9 mouse cellular contexts compared by ENCODE assay signal in the genomic region with DNA sequence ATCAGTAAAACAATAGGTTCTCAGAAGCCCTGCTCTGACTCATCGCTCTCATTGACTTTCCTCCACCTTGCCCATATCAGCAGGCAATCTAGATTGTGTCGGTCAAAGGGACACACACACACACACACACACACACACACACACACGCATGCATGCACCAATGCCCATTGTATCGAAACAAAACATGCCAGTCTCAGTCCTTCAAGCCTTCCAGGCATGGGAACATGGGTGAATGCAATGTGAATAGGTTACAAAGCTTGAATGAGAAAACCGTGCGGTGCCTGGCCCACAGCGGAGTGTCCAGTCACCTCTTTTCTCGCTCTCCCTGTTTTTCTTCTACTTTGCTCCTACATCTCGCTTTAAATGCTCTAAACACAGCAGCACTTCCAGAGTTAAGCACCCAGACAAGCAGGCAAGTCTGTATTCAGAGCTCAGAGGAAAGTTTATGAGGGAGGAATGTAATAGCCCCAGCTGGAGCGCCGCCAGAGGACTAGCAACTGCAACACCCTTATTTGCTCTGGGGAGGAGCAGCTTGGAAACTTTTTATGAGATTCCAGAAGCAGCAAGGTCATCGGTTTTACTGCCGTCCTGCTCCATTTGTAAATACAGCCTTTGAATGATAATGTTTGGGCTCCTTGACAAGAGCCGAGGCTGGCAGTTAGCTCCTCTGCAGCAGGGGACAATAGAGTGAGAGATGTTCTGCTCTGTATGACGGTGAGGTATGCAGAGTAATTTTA.
A peak's percentile ranks its signal among the peaks of the same experiment; 100 is the strongest.
DNase-seq lines count a peak whose midpoint lies in the region; ATAC-seq and TF ChIP-seq lines count a peak whose summit lies in the region.
"Had no signal": no experiment of that assay in that cellular context is flagged by ENCODE, and none has a peak within 500 bp of the region (broad histone marks: within the 10 kb centered on the region; RNA-seq: fewer than 3 reads in every experiment).

No protein-coding gene starts in this region.

- WGBS in embryonic facial prominence, embryonic 10.5 days, result 50% methylated on average over 15 of the region's 15 CpGs
- 46% methylated on average over 15 of the region's 15 CpGs for WGBS in heart, embryonic 11.5 days (ENCODE audit: insufficient replicate concordance)
- 26% methylated on average over 15 of the region's 15 CpGs for WGBS in lung, postnatal 0 days
- 12% methylated on average over 15 of the region's 15 CpGs for WGBS in small intestine, adult 2 months

- in situ Hi-C loops in Patski (cut with MboI; ENCODE audit: low pct_unique_long_range_greater_than_20kb), result loop anchor here (10.0 kb wide), 1 partner anchor 477 kb away; no protein-coding TSS in a partner anchor

- H3K27me3 ChIP-seq in Patski, result no peaks in the 10 kb centered on the region
- H3K27me3 ChIP-seq in embryonic facial prominence, embryonic 10.5 days (replicated peaks; ENCODE audit: low read depth, poor library complexity, severe bottlenecking), result peaks cover 11% of the 10 kb centered on the region; the same call in 1 of the 2 replicates
- H3K27me3 ChIP-seq in heart, embryonic 11.5 days (ENCODE audit: control insufficient read depth, insufficient read depth, low read length), result no peaks in the 10 kb centered on the region
- H3K27me3 ChIP-seq in lung, postnatal 0 days (replicated peaks; ENCODE audit: insufficient read depth, low read length), result no peaks in the 10 kb centered on the region
- no peaks in the 10 kb centered on the region for H3K27me3 ChIP-seq in small intestine, adult 2 months (ENCODE audit: control insufficient read depth, insufficient read depth, low read length)

- POLR2A ChIA-PET in Patski (lab: Charles Lee), result interaction anchor here (0.7 to 0.8 kb wide), 2 partner anchors 149 to 274 kb away, joined by 3 to 4 read pairs; no protein-coding TSS in a partner anchor

- peak; percentile 82 for ATAC-seq in Patski
- peak; percentile 22; the same call in 1 of the 2 replicates for ATAC-seq in heart, embryonic 11.5 days (replicated peaks; ENCODE audit: insufficient number of reproducible peaks, low FRiP score, low TSS enrichment)
- no peak for ATAC-seq in lung, postnatal 0 days

- H3K27ac ChIP-seq in embryonic facial prominence, embryonic 10.5 days (replicated peaks), result peak overlapping the region; percentile 69
- H3K27ac ChIP-seq in heart, embryonic 11.5 days (ENCODE audit: low read depth, low read length), result peak overlapping the region; percentile 65
- no peak overlapping the region for H3K27ac ChIP-seq in lung, postnatal 0 days (ENCODE audit: low read length)
- H3K27ac ChIP-seq in small intestine, adult 2 months (ENCODE audit: insufficient read depth, low read depth, low read length), result peak overlapping the region; percentile 100
- H3K27ac ChIP-seq: liver, embryonic 14.5 days had no signal

- no peak for TF ChIP-seq CTCF in Patski (IDR thresholded peaks at IDR 0.05)
- no peak for TF ChIP-seq CTCF in lung, postnatal 0 days (IDR thresholded peaks at IDR 0.05)
- no peak for TF ChIP-seq CTCF in small intestine, adult 2 months (IDR thresholded peaks at IDR 0.05; ENCODE audit: extremely low read depth, insufficient read length, insufficient replicate concordance, low read depth, low read length)

- CTCF ChIA-PET in Patski (lab: Charles Lee), result interaction anchor here (0.7 to 1.8 kb wide), 11 partner anchors 8 to 373 kb away, joined by 3 to 8 read pairs (median 3); a partner anchor contains a TSS

- H3K4me2 ChIP-seq in heart, embryonic 11.5 days, result peak overlapping the region; percentile 12; the same call in 1 of the 2 replicates
- H3K4me2 ChIP-seq in lung, postnatal 0 days (replicated peaks; ENCODE audit: low read depth, low read length), result no peak overlapping the region

- DNase-seq in Patski (ENCODE audit: low read depth, low spot score), result peak; percentile 89
- DNase-seq in embryonic facial prominence, embryonic 10.5 days (ENCODE audit: low spot score), result no peak
- peak; percentile 96 for DNase-seq in kidney, adult 9 months
- DNase-seq in lung, postnatal 0 days (ENCODE audit: low spot score), result peak; percentile 53
- no peak for DNase-seq in spleen, postnatal 36 days (ENCODE audit: low spot score in 2 of 2)
- DNase-seq in spleen, postnatal 14 days (ENCODE audit: low spot score in 2 of 2), result no peak

- H3K36me3 ChIP-seq in embryonic facial prominence, embryonic 10.5 days (replicated peaks), result no peaks in the 10 kb centered on the region
- H3K36me3 ChIP-seq in heart, embryonic 11.5 days (ENCODE audit: control insufficient read depth, insufficient read depth, low read length), result no peaks in the 10 kb centered on the region
- H3K36me3 ChIP-seq in lung, postnatal 0 days (ENCODE audit: insufficient read depth, low read length), result no peaks in the 10 kb centered on the region
- no peaks in the 10 kb centered on the region for H3K36me3 ChIP-seq in small intestine, adult 2 months (ENCODE audit: control insufficient read depth, insufficient read depth, low read length)

- H3K9me3 ChIP-seq in embryonic facial prominence, embryonic 10.5 days, result no peaks in the 10 kb centered on the region
- H3K9me3 ChIP-seq in heart, embryonic 11.5 days (replicated peaks; ENCODE audit: control insufficient read depth, low read length), result no peaks in the 10 kb centered on the region
- H3K9me3 ChIP-seq in lung, postnatal 0 days (ENCODE audit: low read length), result no peaks in the 10 kb centered on the region

- H3K4me1 ChIP-seq in embryonic facial prominence, embryonic 10.5 days, result peaks cover 28% of the 10 kb centered on the region
- peaks cover 21% of the 10 kb centered on the region for H3K4me1 ChIP-seq in heart, embryonic 11.5 days (ENCODE audit: control insufficient read depth, insufficient read depth, low read length)
- H3K4me1 ChIP-seq in lung, postnatal 0 days (ENCODE audit: insufficient read depth, low read depth, low read length), result no peaks in the 10 kb centered on the region
- H3K4me1 ChIP-seq in small intestine, adult 2 months (ENCODE audit: control insufficient read depth, insufficient read depth, insufficient read length, low read length), result peaks cover 35% of the 10 kb centered on the region

- TF ChIP-seq POLR2A in small intestine, adult 2 months (IDR thresholded peaks at IDR 0.05; ENCODE audit: low read depth, low read length), result no peak; the same call in 1 of the 2 replicates

- peak overlapping the region; percentile 11; the same call in 1 of the 2 replicates for H3K4me3 ChIP-seq in embryonic facial prominence, embryonic 10.5 days
- no peak overlapping the region for H3K4me3 ChIP-seq in heart, embryonic 11.5 days (ENCODE audit: low read depth, low read length)
- no peak overlapping the region for H3K4me3 ChIP-seq in lung, postnatal 0 days (ENCODE audit: low read depth, low read length)
- peak overlapping the region; percentile 23; the same call in 1 of the 2 replicates for H3K4me3 ChIP-seq in small intestine, adult 2 months (ENCODE audit: low read depth, low read length)

- no peak overlapping the region for H3K9ac ChIP-seq in heart, embryonic 11.5 days (ENCODE audit: low read depth, low read length)
- H3K9ac ChIP-seq in lung, postnatal 0 days (replicated peaks; ENCODE audit: low read depth), result no peak overlapping the region
- H3K9ac ChIP-seq: liver, embryonic 14.5 days had no signal

- TF ChIP-seq EP300 in lung, postnatal 0 days (IDR thresholded peaks at IDR 0.05), result no peak

Comparison
In these comparisons a context has a peak if more than half of its experiments do, and no peak if none do; other contexts are left out.
1. DNase-seq: peak in Patski (single experiment), kidney, adult 9 months (single experiment) and lung, postnatal 0 days (single experiment); none in embryonic facial prominence, embryonic 10.5 days (single experiment), spleen, postnatal 36 days (0 of 2) and spleen, postnatal 14 days (0 of 2).
2. H3K4me3 ChIP-seq: peak in embryonic facial prominence, embryonic 10.5 days (single experiment) and small intestine, adult 2 months (single experiment); none in heart, embryonic 11.5 days (single experiment) and lung, postnatal 0 days (single experiment).